Mouse (Mus musculus) MN1 (cell line): Measurements from ENCODE around the gene Isy1.

Experiments
- DNase-seq: peaks from one replicate; pipeline ENCODE4 v3.0.0-alpha.2; 2016; ENCODE audit warnings: low spot score

The Isy1 gene

GRCm38 (mm10) chr6:87850155-87850899 lies 11.7 kb upstream of the Isy1 start:
- peak; percentile 69 for DNase-seq

DNA sequence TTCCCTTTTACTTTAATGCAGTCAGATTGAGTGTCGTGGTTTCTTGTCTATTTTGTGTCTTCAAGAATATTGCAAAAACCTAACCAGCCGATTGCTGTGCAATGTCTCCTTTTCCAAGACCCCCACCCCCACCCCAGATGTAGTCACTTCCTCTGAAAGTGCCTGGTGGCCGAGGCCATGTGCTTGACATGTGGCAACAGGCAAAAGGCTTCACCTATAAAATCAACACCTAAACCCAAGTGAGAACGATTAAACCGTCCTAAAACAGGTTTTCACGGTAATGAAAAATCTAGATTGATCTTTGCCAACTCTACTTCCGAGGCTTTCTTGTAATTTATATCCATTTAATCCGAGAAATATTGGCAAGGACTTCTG lies 11.2 kb upstream of the Isy1 start:
- DNase-seq: peak; percentile 68

- no peak for DNase-seq
Measured at GRCm38 (mm10) chr6:87846813-87847212, 8.2 kb upstream of the Isy1 start.

- DNase-seq: no peak
Measured at GRCm38 (mm10) chr6:87845031-87845695, 6.6 kb upstream of the Isy1 start.

GRCm38 (mm10) chr6:87842254-87842653 lies 3.7 kb upstream of the Isy1 start:
- peak; percentile 45 for DNase-seq

- no peak for DNase-seq
Measured at GRCm38 (mm10) chr6:87841635-87842034, 3.0 kb upstream of the Isy1 start.

DNA sequence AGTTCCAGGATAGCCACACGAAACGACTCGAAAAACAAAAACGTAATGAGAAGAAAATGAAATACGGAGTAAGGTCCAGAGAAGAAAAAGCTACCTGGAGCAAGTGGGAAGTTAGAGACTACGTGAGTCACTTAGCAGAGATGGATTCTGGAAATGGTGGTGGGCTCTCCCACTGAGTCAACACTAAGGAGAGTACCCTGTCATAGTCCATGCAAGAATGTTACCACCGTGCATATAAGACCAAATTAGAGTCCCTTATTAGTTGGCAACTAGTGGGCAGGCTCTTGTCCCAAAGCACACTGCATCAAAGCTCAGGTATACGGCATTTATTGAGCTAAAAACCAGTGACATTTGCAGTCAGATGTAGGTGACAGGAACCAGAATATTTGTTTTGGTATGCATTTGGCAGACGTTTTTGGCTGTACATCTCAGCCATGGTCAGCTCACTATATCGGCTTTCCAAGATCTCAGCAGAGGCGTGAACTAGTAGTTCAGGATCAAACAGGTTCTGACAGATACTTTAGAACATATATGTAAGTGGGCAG lies 1.3 kb upstream of the Isy1 start:
- DNase-seq: no peak

DNA sequence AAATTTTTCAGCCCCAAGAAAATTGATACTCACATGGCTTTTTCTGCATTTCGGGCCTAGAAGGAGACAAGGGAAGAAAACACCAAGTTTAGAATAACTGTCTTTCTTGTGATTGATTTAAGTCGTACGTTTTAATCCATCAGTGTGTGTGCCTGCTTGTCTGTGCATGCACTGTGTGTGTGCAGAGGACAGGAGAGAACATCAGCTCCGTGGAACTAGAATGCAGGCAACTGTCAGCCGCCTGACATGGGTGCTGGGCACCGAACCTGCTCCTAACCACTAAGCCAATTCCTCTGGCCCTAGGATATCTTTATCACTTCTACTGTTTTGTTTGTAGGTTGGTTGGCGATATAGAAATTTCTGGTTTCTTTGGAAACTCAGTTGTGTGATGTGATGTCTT lies 2.9 kb downstream of the Isy1 start, which contains the start of gene Gm45140:
Gene Gm45140 (minus strand): TSS at position 101 of the 400 bp plus-strand sequence.
- DNase-seq: no peak

DNA sequence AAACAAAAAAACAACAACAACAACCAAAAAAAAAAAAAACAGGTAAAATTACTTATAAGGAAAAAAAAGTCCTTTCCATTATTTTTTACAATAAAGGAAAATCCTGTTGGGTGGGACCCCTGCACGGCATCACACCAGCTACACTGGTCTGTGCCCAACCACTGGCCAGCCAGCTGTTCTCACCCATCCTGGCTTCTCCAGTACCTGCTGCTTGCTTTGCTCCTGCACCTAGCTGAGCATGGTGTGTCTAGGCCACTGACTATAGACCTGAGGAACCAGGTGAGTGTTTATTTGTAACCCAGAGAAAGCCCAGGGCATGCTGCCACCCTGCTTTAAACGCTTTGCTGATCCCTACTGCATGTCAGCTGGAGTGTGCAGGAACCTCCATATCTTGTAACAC lies 18.2 kb downstream of the Isy1 start:
- DNase-seq: no peak

- no peak for DNase-seq
Measured at GRCm38 (mm10) chr6:87814486-87814885, 24.1 kb downstream of the Isy1 start.

DNA sequence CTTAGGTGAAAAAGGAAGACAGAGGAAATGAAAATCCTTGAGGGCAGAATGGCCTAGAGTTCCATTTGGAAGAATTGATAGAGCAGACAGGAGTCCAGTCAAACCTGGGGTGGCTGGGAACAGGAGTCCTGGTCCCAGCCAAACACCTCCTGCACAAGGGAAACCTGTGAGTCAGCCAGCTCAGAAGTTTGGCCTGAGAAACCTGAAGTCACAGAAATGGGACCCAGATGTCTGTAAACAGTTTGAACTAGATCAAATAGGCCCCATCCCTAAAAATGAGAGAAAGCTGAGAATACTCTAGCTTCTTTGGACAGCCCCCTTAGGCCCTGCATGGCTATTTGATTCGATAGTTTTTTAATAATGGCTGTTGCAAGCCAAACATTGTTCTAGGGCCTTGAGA lies 25.9 kb downstream of the Isy1 start:
- no peak for DNase-seq

- peak; percentile 92 for DNase-seq
Measured at GRCm38 (mm10) chr6:87811675-87812338, 26.8 kb downstream of the Isy1 start, which contains the start of gene Rab43. Gene Rab43, minus strand, starts transcription at chr6:87812164.

GRCm38 (mm10) chr6:87810713-87811669 lies 27.6 kb downstream of the Isy1 start:
- DNase-seq: no peak

DNA sequence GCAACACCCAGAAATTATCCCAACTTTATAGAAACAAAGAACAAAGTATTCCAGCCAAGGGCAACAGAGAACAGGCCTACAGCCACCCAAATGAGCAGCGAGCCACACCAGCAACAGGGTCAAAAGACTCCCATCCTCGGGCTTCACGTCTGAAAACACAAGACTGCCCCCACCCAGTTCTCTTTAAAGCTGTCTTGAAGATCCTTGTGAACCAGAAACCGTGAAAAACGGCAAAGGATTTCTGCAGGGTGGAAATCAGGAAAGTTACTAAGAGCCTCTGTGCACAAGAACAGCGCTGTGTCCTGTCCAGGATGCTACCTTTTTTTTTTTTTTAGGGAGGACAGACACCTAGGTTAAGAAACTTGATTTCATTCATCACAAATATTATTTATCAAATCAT lies 28.3 kb downstream of the Isy1 start:
- DNase-seq: no peak

DNA sequence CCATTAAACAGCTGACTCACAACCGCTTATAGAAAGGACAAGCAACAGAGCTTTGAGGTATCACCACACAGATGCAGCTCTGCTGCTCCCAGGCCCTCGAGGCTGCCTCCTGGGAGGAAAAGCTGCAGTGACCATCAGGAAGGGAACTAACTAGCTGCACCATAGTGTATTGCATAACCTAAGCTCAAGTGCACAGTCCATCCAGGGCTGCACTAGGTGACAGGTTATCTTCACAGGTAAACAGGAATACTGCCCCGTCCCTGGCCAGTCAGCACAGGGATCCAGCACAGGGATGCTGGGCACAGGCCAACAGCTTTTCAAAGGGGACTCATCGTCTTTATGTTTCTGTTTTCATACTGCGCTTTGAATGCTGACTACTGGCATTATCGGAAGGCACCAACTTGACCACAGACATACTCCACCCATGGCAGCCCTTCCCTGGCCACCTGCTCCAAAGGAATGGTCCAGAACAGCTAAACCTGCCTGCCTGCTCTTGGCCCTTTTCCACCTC lies 28.9 kb downstream of the Isy1 start:
- DNase-seq: no peak

DNA sequence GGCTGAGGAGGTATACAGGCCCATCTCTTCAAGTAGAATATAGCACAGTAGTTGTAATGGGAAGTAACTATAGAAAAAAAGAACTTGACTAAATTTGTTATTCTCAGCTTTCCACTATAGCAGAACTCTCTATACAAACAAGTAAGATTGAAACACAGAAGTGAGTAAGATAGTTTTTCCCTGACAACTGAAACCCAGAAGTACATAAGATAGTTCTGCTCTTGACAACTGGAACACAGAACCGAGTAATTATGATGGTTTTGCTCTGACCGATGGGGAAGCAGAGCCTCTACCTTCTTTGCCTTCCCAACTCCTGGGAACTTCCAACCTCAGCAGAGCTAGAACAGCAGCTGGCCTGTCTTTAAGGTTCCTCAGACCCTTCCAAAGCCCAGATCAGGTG lies 29.5 kb downstream of the Isy1 start:
- DNase-seq: no peak

GRCm38 (mm10) chr6:87808521-87808920 lies 30.1 kb downstream of the Isy1 start:
- no peak for DNase-seq

DNA sequence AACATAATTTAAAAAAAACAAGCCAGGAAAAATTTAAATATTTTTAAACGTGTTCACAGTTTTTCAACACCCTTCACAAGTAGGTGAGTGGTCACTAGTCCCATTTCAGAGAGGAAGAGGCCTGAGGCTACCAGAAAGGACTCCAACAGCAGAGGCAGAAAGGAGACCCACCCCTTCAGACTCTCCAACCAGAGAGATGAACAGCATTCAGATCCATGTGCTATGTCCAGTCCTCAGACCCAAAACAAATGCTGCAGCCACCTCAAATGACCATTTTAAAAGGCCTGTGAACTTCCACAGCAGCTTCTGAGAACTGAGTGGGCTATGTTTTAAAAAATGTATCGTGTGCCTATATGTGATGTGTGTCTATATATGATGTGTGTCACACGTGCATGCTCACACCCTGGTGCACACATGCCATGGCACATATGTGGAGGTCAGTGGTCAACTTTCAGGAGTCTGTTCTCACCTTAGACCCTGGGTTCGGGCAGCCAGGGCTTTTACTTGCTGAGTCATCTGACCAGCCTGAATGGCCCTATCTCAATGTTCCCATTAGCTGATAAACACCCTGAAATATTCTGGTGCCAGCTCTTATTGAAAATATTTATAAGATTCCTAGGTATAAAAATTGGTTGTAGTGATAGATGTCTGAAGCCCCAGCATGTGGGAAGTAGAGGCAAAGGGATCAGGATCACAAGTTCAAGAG lies 30.7 kb downstream of the Isy1 start:
- no peak for DNase-seq

DNA sequence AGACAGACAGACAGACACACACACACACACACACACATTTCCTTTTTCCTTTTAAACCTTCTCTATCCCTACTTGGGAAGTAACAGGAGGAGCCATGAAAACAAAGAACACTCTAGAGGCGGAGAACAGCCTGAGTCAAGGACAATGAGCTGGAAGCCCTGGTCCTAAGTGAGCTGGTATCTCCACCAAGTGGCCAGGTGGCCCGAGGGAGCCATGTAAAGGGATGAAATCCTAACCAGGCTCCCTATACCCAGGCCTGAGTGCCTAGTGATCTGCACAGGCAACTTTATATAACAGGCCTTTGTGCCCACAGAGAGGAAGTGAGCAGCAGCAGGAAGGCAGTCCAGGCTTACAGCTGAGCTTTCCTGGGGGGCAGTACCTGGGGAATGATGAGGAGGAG lies 31.7 kb downstream of the Isy1 start:
- DNase-seq: no peak

- no peak for DNase-seq
Measured at GRCm38 (mm10) chr6:87806028-87806427, 32.6 kb downstream of the Isy1 start.

GRCm38 (mm10) chr6:87805448-87805847 lies 33.1 kb downstream of the Isy1 start:
- no peak for DNase-seq
